Mouse (Mus musculus) adrenal gland (tissue): ENCODE measurements at regions not wholly inside any gene's neighbourhood (a gene's known extent, or its start where the extent isn't known, plus 50 kb on each side); places are given as distances from the start of the nearest gene placed in this dataset.

ENCODE experiments used
- intact Hi-C: fragments of 180-260 bp; cut with DNase I; formaldehyde crosslinking; loops from one replicate; pipeline ENCODE4 v1.15.1; 2025

GRCm38 (mm10) chr5:119739386-119739785 is 68.9 kb downstream of the Tbx3 start:
- intact Hi-C loops, result no loop called here

- intact Hi-C loops, result loop anchor here (2.0 kb wide), 1 partner anchor 348 kb away; no protein-coding TSS in a partner anchor
Measured at GRCm38 (mm10) chr5:119741116-119741515, 70.6 kb downstream of the Tbx3 start.

- intact Hi-C loops, result no loop called here
Measured at GRCm38 (mm10) chr5:119743733-119744132, 73.3 kb downstream of the Tbx3 start.

- intact Hi-C loops, result no loop called here
Measured at GRCm38 (mm10) chr5:119747038-119747437, 76.6 kb downstream of the Tbx3 start.

GRCm38 (mm10) chr5:119748667-119749066 is 78.2 kb downstream of the Tbx3 start:
- intact Hi-C loops, result no loop called here

- intact Hi-C loops, result no loop called here
Measured at GRCm38 (mm10) chr5:119749153-119749552, 78.7 kb downstream of the Tbx3 start.

GRCm38 (mm10) chr5:119755782-119756181 is 76.7 kb upstream of the Tbx5 start:
- intact Hi-C loops, result no loop called here

- intact Hi-C loops, result no loop called here
Measured at GRCm38 (mm10) chr5:119758880-119759279, 73.6 kb upstream of the Tbx5 start.

GRCm38 (mm10) chr5:119762102-119762501 is 70.4 kb upstream of the Tbx5 start:
- intact Hi-C loops, result no loop called here

- intact Hi-C loops, result no loop called here
Measured at GRCm38 (mm10) chr5:119763337-119763736, 69.1 kb upstream of the Tbx5 start.

GRCm38 (mm10) chr5:119766372-119766771 is 66.1 kb upstream of the Tbx5 start:
- intact Hi-C loops, result no loop called here

- intact Hi-C loops, result no loop called here
Measured at GRCm38 (mm10) chr5:119770951-119771350, 61.5 kb upstream of the Tbx5 start.

- intact Hi-C loops, result no loop called here
Measured at GRCm38 (mm10) chr5:119776106-119776887, 56.2 kb upstream of the Tbx5 start.

GRCm38 (mm10) chr5:119777836-119778235 is 54.6 kb upstream of the Tbx5 start:
- intact Hi-C loops, result loop anchor here (1.0 kb wide), 1 partner anchor 310 kb away; no protein-coding TSS in a partner anchor

GRCm38 (mm10) chr5:119781375-119781774 is 51.1 kb upstream of the Tbx5 start:
- intact Hi-C loops, result no loop called here
